Mouse (Mus musculus): Measurements from ENCODE around the gene Ntm.

Gene Ntm

DNA sequence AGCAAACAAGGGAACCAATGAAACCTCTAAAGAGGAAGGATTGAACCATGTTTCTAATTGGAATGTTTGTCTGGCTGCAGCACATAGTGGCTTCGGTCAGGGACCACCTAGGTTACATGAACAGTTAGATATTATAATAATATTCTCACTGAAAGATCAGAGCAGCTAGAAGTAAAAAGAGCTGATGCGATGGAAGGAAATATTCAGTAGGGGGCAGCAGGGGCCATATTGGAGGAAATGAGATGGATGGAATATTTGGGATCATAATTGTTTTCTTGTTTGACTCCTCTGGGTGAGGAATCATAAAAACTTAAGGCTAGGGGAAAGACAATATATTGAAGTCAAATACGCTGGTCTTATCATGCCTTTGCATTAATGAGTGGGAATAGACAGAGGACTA is 726.2 kb downstream of the Ntm start:
- DNase-seq (ENCODE audit: low spot score), result no peak

- DNase-seq (ENCODE audit: low spot score), result no peak
Observed at GRCm38 (mm10) chr9:29227747-29228146, 735.2 kb downstream of the Ntm start.

GRCm38 (mm10) chr9:29222915-29223545 is 739.9 kb downstream of the Ntm start:
- no peak for DNase-seq (ENCODE audit: low spot score)

- DNase-seq (ENCODE audit: low spot score), result no peak
Observed at GRCm38 (mm10) chr9:29220941-29221615, 741.9 kb downstream of the Ntm start.

DNA sequence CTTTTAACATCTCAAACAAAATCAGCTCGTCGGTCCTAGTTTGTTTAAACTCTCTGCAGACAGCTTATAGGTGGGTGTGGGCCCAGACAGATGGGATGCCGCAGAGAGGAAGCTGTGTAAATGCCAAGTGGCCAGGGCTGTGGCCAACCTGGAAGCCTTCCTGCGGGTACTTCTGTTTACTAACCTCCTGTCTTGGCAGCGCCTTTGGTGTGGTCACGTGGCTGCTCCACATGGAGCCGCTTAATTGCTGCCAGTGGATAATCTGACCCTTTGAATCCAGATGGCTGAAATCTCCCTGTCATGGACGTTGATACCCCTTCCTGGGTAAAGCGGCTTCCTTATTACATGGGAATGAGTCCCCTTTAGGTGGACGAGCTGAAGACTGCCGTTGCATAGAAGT is 742.4 kb downstream of the Ntm start:
- DNase-seq (ENCODE audit: low spot score), result no peak

- DNase-seq (ENCODE audit: low spot score), result no peak
Observed at GRCm38 (mm10) chr9:29217951-29218350, 745.0 kb downstream of the Ntm start.

DNA sequence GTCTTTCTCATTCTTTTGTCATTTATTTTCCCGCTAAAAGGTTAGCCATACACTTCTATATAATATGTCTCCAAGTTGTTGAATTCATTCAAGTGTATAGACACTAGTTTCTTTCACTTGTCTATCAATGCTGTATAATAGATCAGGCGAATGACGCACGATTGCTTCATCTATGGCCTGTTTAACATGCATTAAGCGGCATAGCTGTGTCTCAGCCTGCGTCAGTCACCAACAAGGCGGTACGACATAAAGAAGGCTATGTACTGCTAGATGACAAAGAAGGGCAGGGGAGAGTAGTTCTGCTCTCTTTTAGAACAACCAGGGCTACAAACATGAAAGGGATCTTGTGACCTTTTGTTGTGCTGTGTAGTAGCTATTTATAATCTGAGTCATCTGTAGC is 746.4 kb downstream of the Ntm start:
- no peak for DNase-seq (ENCODE audit: low spot score)

DNA sequence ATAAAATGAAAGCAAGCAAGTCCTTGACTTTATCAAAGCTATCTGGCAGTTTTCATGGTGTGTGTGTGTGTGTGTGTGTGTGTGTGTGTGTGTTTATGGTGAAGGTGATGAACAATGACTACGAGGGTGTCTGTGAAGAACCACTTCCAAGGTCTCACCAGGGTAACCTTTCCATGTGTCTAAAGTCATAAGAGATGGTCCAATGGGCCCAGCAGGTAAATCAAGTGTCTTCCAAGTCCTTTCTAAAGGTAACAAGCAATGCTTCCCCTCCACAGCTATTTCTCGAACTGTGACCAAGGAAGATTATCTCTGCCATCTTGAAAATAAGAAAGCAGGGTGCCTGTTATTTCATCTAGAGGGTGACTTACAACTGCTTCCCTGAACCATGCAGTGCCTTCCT is 747.1 kb downstream of the Ntm start:
- DNase-seq (ENCODE audit: low spot score), result no peak

GRCm38 (mm10) chr9:29215241-29215640 is 747.7 kb downstream of the Ntm start:
- DNase-seq (ENCODE audit: low spot score), result no peak

- no peak for DNase-seq (ENCODE audit: low spot score)
Observed at GRCm38 (mm10) chr9:29209243-29209642, 753.7 kb downstream of the Ntm start.

GRCm38 (mm10) chr9:29208142-29208541 is 754.8 kb downstream of the Ntm start:
- DNase-seq (ENCODE audit: low spot score), result no peak

DNA sequence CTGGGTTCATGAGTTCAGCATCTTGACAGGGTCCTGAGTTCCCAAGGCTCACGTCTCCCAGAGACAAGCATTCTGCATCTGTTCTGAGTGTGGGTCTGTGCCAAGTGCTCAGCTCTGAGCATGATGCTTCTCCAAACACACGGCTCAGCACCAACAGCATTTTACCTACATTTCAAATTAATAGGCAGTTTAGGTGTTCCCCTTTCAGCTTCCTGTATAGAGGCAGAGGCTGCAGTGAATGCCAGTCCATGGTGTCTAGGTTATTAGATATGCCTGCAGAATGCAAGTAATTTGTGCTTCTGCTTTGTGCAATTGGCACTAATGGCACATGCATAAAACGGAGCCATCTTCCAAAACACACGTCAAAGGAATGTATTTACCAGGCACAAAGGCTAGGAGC is 757.3 kb downstream of the Ntm start:
- DNase-seq (ENCODE audit: low spot score), result no peak

GRCm38 (mm10) chr9:29202196-29202595 is 760.7 kb downstream of the Ntm start:
- DNase-seq (ENCODE audit: low spot score), result no peak

GRCm38 (mm10) chr9:29201163-29202053 is 761.5 kb downstream of the Ntm start:
- no peak for DNase-seq (ENCODE audit: low spot score)

DNA sequence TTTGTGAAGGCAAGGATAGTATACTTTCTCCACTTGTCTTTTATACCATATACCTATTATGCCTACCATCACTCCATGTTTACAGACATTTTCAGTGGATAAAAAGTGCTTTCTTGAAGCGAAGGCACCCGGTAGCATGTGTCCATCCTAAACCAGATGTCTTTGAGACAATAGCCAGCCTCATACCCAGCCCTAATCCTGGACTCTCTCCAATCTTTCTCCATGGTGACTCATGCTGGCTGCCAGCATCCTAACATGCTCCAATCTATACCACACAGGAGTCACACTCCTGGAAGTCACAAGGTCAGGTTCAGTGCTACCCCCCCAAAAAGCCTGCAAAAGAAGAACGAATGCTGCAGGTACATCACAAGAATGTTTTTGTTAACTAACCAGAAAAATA is 765.9 kb downstream of the Ntm start:
- no peak for DNase-seq (ENCODE audit: low spot score)

- no peak for DNase-seq (ENCODE audit: low spot score)
Observed at GRCm38 (mm10) chr9:29194265-29194664, 768.7 kb downstream of the Ntm start.

DNA sequence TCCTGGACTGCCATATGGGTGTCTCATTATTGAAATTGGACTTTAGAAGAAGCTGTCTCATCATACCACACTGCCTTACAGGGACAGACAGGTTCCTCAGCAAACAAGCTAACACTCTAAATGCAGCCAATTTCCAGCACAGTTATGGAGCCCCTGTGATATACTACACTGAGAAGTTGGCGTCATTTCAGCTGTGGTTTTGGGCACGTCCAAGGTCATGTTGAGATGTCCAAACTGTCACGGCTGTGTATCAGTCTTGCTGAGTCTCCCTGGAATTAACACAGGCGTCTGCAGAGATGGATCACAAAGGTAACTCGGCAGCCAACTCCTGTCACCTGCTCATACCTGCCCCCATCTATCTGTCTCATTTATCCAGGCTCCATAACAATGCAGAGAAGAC is 779.9 kb downstream of the Ntm start:
- no peak for DNase-seq (ENCODE audit: low spot score)

DNA sequence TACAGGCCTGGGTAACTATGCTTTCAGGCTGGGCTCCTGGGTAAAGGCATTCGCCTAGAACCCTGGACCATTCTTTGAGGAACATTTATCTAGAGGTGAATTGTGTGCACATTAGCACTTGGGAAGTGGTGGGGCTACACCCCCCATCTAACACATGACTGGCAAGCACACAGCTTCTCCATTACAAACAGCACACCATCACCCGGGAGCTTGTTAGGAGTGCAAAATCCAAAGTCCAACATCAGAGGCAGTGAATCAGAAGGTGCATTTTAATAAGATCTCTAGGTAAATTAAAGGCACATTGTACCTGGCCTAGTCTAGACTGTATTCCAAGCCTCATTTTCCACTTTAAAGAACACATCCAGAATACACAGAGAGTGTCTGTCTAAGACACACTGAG is 781.3 kb downstream of the Ntm start:
- DNase-seq (ENCODE audit: low spot score), result no peak

GRCm38 (mm10) chr9:29165731-29166130 is 797.2 kb downstream of the Ntm start:
- DNase-seq (ENCODE audit: low spot score), result no peak

DNA sequence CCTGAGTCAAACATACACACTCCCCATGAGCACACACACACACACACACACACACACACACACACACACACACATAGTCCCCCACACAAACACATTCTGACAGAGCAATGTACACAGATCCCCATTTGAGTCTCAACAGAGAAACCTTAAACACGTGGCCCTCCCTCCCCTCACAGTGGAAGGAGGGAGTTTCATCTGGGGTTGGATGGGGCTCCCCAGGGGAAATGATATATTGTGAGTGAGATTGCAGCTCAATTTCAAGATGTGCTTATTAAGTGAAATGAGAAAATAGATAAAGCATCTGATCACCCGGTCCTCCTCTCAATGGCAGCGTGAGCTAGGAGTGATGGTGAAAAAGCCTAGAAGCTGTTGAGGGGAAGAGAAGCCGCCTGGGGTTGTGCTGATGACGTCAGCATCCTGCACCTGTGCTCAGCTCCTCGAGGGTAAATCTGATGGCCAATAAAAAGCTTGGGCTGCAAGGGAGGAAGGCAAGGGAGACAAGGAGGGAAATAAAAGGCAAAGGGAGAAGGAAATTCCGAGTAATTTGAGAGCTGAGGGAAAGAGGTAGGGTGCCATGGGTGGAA is 801.8 kb downstream of the Ntm start:
- DNase-seq (ENCODE audit: low spot score), result no peak

DNA sequence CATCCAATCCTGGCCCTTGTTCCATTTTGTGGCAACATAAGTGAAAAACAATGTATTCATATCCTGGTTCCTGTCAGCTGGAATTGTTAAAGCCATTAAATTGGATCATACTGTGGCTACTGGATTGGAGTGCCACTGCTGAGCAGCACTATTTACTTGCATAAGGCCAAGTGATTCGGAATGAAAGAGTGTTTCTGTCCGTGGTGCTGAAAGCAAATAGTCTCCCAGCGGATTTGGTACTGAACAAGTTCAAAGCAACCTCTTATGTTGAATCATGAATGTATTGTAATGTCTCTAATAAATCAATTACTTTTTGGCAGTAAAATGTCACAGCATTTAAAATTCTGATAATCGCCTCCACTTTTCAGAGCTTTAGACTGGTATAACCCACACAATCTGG is 817.0 kb downstream of the Ntm start:
- peak; percentile 18 for DNase-seq (ENCODE audit: low spot score)

DNA sequence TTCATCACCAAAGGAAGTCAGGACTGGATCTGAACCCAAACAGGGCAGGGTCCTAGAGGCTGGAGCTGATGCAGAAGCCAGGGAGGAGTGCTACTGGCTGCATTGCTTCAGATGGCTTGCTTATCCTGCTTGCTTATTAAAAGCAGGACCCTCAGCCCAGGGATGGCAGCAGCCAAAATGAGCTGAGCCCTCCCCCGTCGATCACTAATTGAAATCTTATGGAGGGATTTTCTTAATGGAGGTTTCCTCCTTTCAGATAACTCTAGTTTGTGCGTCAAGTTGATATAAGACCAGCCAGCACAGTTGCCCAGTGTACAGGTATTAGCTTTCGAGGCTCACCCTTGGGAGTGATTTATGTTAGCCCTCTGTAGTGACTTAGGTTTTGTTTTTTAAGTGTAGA is 826.9 kb downstream of the Ntm start:
- no peak for DNase-seq (ENCODE audit: low spot score)

Data from lung, postnatal 25 days (tissue).